Mouse (Mus musculus) kidney, postnatal 14 days (tissue): Measurements from ENCODE around the gene Acly.
A peak's percentile ranks its signal among the peaks of the same experiment; 100 is the strongest.

Experiments
- DNase-seq: peaks from one replicate; pipeline ENCODE4 v3.0.0; 2022; ENCODE audit warnings: mixed read lengths

Gene Acly

GRCm38 (mm10) chr11:100504990-100505660, 22.7 kb downstream of the Acly start:
- DNase-seq, result no peak

GRCm38 (mm10) chr11:100501321-100501720, 26.5 kb downstream of the Acly start:
- DNase-seq, result no peak

- peak; percentile 53 for DNase-seq
These were observed 27.1 kb downstream of the Acly start for GRCm38 (mm10) chr11:100500651-100501050.

- DNase-seq, result no peak
These were observed 27.6 kb downstream of the Acly start for GRCm38 (mm10) chr11:100500241-100500640.

- no peak for DNase-seq
These were observed 34.0 kb downstream of the Acly start for GRCm38 (mm10) chr11:100493771-100494170.

- DNase-seq, result no peak
These were observed 36.8 kb downstream of the Acly start for GRCm38 (mm10) chr11:100490951-100491350.

- peak; percentile 49 for DNase-seq
These were observed 41.8 kb downstream of the Acly start for GRCm38 (mm10) chr11:100485801-100486538.

- DNase-seq, result no peak
These were observed 43.3 kb downstream of the Acly start for GRCm38 (mm10) chr11:100484461-100484860.

- no peak for DNase-seq
These were observed 48.6 kb downstream of the Acly start for GRCm38 (mm10) chr11:100479152-100479551.

- no peak for DNase-seq
These were observed 51.5 kb downstream of the Acly start for GRCm38 (mm10) chr11:100476281-100476680.

GRCm38 (mm10) chr11:100472935-100473295, 54.9 kb downstream of the Acly start:
- DNase-seq, result no peak

- DNase-seq, result peak; percentile 94
These were observed 55.4 kb downstream of the Acly start, which contains the start of gene Klhl11 for GRCm38 (mm10) chr11:100472197-100472934. TSS of gene Klhl11 (minus strand) at chr11:100472741.

- DNase-seq, result no peak
These were observed 56.2 kb downstream of the Acly start for GRCm38 (mm10) chr11:100471352-100472196.

GRCm38 (mm10) chr11:100465833-100466232, 62.0 kb downstream of the Acly start:
- no peak for DNase-seq

- DNase-seq, result no peak
These were observed 62.5 kb downstream of the Acly start for GRCm38 (mm10) chr11:100465229-100465792.

- DNase-seq, result no peak
These were observed 65.1 kb downstream of the Acly start for GRCm38 (mm10) chr11:100462699-100463098.

- no peak for DNase-seq
These were observed 70.1 kb downstream of the Acly start for GRCm38 (mm10) chr11:100457711-100458110.

GRCm38 (mm10) chr11:100457247-100457646, 70.6 kb downstream of the Acly start:
- DNase-seq, result no peak

- peak; percentile 45 for DNase-seq
These were observed 85.2 kb downstream of the Acly start for GRCm38 (mm10) chr11:100442625-100443024.

GRCm38 (mm10) chr11:100441797-100442196, 86.0 kb downstream of the Acly start, which contains the start of the genes Nt5c3b and Klhl10:
TSS of gene Nt5c3b (minus strand) at chr11:100441808.
TSS of gene Klhl10 (plus strand) at chr11:100441917.
- no peak for DNase-seq

GRCm38 (mm10) chr11:100440691-100441522, 86.9 kb downstream of the Acly start:
- DNase-seq, result peak; percentile 92
